Mouse (Mus musculus): Measurements from ENCODE around the gene Rgr. TPM values are rescaled to one million over a fixed set of nuclear protein-coding genes. Genes with fewer than 3 reads are reported as not detected.
"Not testable (repeated sequence)": the region's sequence is repeated elsewhere in the genome, so short reads cannot be mapped to it uniquely, and the experiment has no call there.

Rgr gene
- polyA plus RNA-seq, 1 experiment from 2014 or later, result not detected

GRCm38 (mm10) chr14:37028555-37028954 lies 20.2 kb downstream of the Rgr start:
- H3K9me3 ChIP-seq, result no peaks in the 10 kb centered on the region
- no peaks in the 10 kb centered on the region for H3K4me1 ChIP-seq
- H3K36me3 ChIP-seq (replicated peaks), result no peaks in the 10 kb centered on the region
- H3K9ac ChIP-seq, result no peak overlapping the region
- no peaks in the 10 kb centered on the region for H3K27me3 ChIP-seq
- ATAC-seq (ENCODE audit: low FRiP score), result no peak
- 93% methylated on average over 3 of the region's 3 CpGs for WGBS
- H3K27ac ChIP-seq, result no peak overlapping the region
- no peak overlapping the region for H3K4me3 ChIP-seq (replicated peaks)
- no peak overlapping the region for H3K4me2 ChIP-seq

- Histone ChIP-seq H3K4me2 (no peak overlapping the region), H3K27me3 (no peaks in the 10 kb centered on the region), H3K4me3 (replicated peaks) (no peak overlapping the region), H3K9me3 (no peaks in the 10 kb centered on the region), H3K36me3 (replicated peaks) (no peaks in the 10 kb centered on the region), H3K27ac (no peak overlapping the region), H3K4me1 (no peaks in the 10 kb centered on the region), H3K9ac (no peak overlapping the region)
- WGBS, result 94% methylated on average over 3 of the region's 3 CpGs
- no peak for ATAC-seq (ENCODE audit: low FRiP score)
Observed at GRCm38 (mm10) chr14:37027951-37028350, 20.8 kb downstream of the Rgr start.

DNA sequence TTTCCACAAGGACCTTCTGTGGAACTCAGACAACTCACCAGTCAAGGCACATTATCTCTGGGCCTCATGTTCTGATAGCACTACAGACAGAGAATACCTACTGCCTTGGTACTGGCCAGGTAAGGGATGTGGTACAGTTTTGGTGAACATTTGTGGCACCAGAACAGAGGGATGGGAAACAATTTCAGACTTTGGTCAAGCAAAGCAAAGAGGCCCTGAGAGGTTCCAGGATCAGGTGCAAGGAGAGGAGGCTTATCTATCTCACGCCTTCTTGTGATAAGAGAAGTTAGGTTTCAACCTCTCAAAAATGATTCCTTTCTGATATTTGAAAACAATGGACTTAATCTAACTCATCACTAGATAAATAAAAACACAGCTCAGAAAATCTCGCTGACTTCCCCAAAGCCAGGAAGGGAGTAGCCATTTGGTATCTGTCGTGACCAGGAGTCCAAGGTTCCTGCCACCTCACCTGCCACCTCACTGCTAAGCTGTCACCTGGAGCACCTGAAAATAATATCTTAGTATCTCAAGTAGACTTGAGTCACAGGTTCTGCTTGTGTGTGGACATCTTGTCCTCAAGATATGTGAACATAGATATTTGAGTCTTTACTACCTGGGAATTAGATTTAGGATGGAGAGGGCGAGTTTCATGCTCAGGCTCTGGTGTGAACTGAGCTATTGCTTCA lies 21.4 kb downstream of the Rgr start:
- Histone ChIP-seq H3K36me3 (replicated peaks) (no peaks in the 10 kb centered on the region), H3K4me3 (replicated peaks) (no peak overlapping the region), H3K27ac (no peak overlapping the region), H3K27me3 (no peaks in the 10 kb centered on the region), H3K9me3 (no peaks in the 10 kb centered on the region), H3K4me2 (no peak overlapping the region), H3K4me1 (no peaks in the 10 kb centered on the region), H3K9ac (no peak overlapping the region)
- ATAC-seq (ENCODE audit: low FRiP score), result no peak
- WGBS, result 76% methylated on average over 4 of the region's 4 CpGs

DNA sequence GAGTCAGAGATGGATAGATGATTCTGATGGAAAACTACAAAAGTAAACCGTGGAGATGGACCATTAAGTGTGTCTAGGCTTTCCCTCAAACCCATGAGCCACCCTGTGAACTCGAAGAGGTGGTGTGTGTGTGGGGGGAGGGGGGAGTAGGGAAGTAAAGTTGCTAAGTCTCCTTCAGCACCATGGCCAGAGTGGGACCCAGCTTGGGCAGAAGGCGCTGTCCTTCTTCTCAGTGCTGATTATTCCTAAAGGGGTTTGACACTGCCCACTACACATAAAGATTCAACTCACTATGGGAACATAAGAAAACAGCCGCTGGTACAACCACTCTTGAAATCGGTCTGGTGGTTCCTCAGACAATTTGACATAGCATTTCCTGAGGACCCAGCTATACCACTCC lies 32.9 kb downstream of the Rgr start:
- no peak overlapping the region for H3K27ac ChIP-seq
- H3K9me3 ChIP-seq, result no peaks in the 10 kb centered on the region
- no peaks in the 10 kb centered on the region for H3K4me1 ChIP-seq
- H3K27me3 ChIP-seq, result no peaks in the 10 kb centered on the region
- no peaks in the 10 kb centered on the region for H3K36me3 ChIP-seq (replicated peaks)
- ATAC-seq (ENCODE audit: low FRiP score), result no peak
- H3K4me3 ChIP-seq (replicated peaks), result no peak overlapping the region
- no peak overlapping the region for H3K9ac ChIP-seq
- 41% methylated on average over 5 of the region's 5 CpGs for WGBS
- no peak overlapping the region for H3K4me2 ChIP-seq

DNA sequence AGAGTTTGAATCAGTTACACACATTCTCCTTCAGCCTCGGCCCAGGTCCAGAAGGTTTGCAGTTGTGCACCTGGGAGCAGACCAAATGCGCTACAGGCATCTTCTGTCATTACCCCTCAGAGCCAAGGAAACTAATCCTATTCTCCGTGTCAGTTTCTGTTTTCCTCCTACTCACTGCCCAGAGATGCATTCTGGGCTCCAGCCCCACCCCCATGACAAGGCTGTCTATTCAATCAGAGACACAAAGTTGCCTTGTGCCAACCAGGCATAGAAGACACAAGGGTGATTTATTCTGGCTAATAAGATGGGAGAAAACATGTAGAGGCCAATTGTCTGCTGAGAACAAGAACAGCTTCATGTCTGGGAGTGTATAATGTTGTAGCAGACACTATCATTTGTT lies 35.1 kb downstream of the Rgr start:
- Histone ChIP-seq H3K27me3 (no peaks in the 10 kb centered on the region), H3K9me3 (no peaks in the 10 kb centered on the region), H3K36me3 (replicated peaks) (no peaks in the 10 kb centered on the region), H3K4me3 (replicated peaks) (no peak overlapping the region), H3K27ac (no peak overlapping the region), H3K4me2 (no peak overlapping the region), H3K9ac (no peak overlapping the region), H3K4me1 (no peaks in the 10 kb centered on the region)
- 48% methylated on average over 3 of the region's 3 CpGs for WGBS
- ATAC-seq (ENCODE audit: low FRiP score), result no peak

- Histone ChIP-seq H3K9ac (no peak overlapping the region), H3K27ac (no peak overlapping the region), H3K36me3 (replicated peaks) (no peaks in the 10 kb centered on the region), H3K4me1 (peaks cover 7% of the 10 kb centered on the region; the same call in 1 of the 2 replicates), H3K4me2 (no peak overlapping the region), H3K4me3 (replicated peaks) (no peak overlapping the region), H3K9me3 (no peaks in the 10 kb centered on the region), H3K27me3 (no peaks in the 10 kb centered on the region)
- WGBS, result 91% methylated on average over 2 of the region's 2 CpGs
- ATAC-seq (ENCODE audit: low FRiP score), result no peak
Observed at GRCm38 (mm10) chr14:37009686-37010085, 39.1 kb downstream of the Rgr start.

DNA sequence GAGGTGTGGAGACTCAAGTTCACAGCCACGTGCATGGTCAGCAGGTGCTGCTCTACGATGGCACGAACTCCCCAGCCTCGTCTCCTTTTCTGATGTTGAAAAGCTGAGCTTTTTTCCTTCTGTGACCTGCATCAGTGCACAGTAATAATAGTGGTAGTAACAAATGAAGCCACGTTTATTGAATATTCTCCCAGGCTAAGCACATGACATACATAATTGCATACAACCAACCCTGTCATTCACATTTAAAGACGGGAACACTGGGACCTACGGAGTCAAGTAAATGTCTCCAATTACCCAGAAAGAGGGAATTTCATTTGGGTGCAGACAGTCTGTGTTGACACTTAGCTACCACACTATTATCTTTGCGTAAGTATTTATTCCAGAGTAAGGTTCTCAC lies 42.3 kb downstream of the Rgr start:
- 56% methylated on average over 8 of the region's 8 CpGs for WGBS
- Histone ChIP-seq H3K4me1 (peaks cover 7% of the 10 kb centered on the region; the same call in 1 of the 2 replicates), H3K27me3 (no peaks in the 10 kb centered on the region), H3K9me3 (no peaks in the 10 kb centered on the region), H3K36me3 (replicated peaks) (no peaks in the 10 kb centered on the region), H3K27ac (no peak overlapping the region), H3K4me2 (no peak overlapping the region), H3K9ac (no peak overlapping the region), H3K4me3 (replicated peaks) (no peak overlapping the region)
- ATAC-seq (ENCODE audit: low FRiP score), result 0 out of 2 replicates have a peak, but pooled peaks have one; percentile 44

DNA sequence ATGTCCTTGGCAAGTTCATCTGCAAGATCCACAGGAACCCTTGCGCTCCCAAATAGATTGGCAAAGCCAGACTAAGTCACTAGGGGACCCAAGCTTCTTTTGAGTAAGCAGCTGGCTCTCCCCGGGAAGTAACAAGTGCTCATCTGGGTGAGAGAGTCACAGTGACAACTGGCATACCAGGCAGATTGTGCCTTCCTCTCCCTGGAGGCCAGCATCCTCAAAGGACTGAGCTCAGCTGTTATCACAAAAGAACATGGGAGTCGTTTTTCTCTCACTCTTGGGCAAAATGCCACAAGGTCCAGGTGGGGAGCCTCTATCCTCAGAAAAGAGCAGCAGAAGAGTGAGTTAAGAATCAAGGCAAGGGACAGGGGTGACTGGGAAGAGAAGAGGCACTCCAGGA lies 42.9 kb downstream of the Rgr start:
- 32% methylated on average over 3 of the region's 3 CpGs for WGBS
- H3K4me2 ChIP-seq, result no peak overlapping the region
- no peak overlapping the region for H3K4me3 ChIP-seq (replicated peaks)
- no peaks in the 10 kb centered on the region for H3K36me3 ChIP-seq (replicated peaks)
- no peak for ATAC-seq (ENCODE audit: low FRiP score)
- H3K9ac ChIP-seq, result no peak overlapping the region
- H3K9me3 ChIP-seq, result no peaks in the 10 kb centered on the region
- H3K27ac ChIP-seq, result 0 out of 2 replicates have a peak overlapping the region, but pooled peaks have one; percentile 9
- no peaks in the 10 kb centered on the region for H3K27me3 ChIP-seq
- H3K4me1 ChIP-seq, result peaks cover 7% of the 10 kb centered on the region; the same call in 1 of the 2 replicates

DNA sequence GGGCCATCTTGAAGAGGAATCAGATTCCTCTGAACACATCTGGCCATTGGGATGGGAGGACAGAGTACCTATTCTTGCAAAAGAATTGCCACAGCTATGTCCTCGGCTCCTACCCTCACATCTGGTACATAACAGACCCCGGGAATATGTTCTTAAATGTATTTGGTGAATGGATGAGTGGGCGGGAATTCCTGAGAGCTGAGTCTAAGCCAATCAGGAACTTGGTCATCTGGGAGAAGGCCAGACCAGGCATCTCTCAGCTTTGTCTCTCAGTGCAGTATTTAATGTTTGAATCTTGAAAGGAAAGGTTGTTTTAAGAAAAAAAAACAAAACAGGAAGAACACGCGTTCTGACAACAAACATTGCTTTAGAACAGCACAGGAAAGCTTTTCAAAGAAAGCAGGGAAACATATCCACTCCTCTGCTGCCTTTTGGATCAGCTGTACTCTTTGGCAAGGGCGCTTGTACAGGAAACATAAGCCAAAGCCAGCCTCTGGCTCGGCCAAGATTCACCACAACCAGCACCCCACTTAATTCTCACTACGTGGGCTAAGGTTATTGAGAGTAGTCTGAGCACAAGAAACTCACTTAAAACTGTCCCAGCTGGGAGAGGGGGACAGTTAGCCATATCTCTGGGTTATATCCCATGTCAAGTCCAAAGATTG lies 45.2 kb downstream of the Rgr start:
- Histone ChIP-seq H3K9ac (no peak overlapping the region), H3K4me2 (no peak overlapping the region), H3K36me3 (replicated peaks) (no peaks in the 10 kb centered on the region), H3K4me3 (replicated peaks) (no peak overlapping the region), H3K9me3 (no peaks in the 10 kb centered on the region), H3K4me1 (peaks cover 7% of the 10 kb centered on the region; the same call in 1 of the 2 replicates), H3K27me3 (no peaks in the 10 kb centered on the region), H3K27ac (no peak overlapping the region)
- 79% methylated on average over 8 of the region's 8 CpGs for WGBS
- no peak for ATAC-seq (ENCODE audit: low FRiP score)

DNA sequence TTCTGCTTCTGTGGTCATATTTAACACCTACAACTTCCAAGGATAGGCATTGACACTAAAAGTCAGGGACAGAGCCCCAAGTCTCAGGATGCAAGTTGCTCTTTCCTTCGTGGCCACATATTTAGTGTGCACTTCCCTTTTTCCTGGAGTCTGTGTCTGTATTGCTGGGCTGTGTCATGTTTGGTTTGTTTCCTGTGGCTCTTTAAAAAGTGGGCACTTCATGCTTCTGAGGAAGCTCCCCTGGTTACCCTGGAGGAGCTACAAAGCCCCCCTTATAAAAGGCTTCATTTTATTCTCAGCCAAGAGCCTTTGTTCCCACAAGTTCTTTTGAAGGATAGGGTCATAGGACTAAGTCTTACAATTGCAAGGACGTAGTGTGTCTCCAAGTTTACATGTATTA lies 45.9 kb downstream of the Rgr start:
- H3K27ac ChIP-seq, result no peak overlapping the region
- 53% methylated on average over 2 of the region's 2 CpGs for WGBS
- H3K36me3 ChIP-seq (replicated peaks), result no peaks in the 10 kb centered on the region
- no peak overlapping the region for H3K4me3 ChIP-seq (replicated peaks)
- no peak overlapping the region; the same call in 1 of the 2 replicates for H3K9ac ChIP-seq
- H3K4me2 ChIP-seq, result no peak overlapping the region
- no peaks in the 10 kb centered on the region for H3K9me3 ChIP-seq
- ATAC-seq (ENCODE audit: low FRiP score), result no peak
- no peaks in the 10 kb centered on the region for H3K27me3 ChIP-seq
- peaks cover 7% of the 10 kb centered on the region; the same call in 1 of the 2 replicates for H3K4me1 ChIP-seq

GRCm38 (mm10) chr14:37000780-37001179 lies 48.0 kb downstream of the Rgr start:
- ATAC-seq (ENCODE audit: low FRiP score); H3K36me3 ChIP-seq (replicated peaks); H3K4me2 ChIP-seq; H3K27ac ChIP-seq; H3K4me3 ChIP-seq (replicated peaks); H3K27me3 ChIP-seq; H3K9me3 ChIP-seq; H3K9ac ChIP-seq; H3K4me1 ChIP-seq: not testable (repeated sequence)
- 74% methylated on average over 6 of the region's 6 CpGs for WGBS

DNA sequence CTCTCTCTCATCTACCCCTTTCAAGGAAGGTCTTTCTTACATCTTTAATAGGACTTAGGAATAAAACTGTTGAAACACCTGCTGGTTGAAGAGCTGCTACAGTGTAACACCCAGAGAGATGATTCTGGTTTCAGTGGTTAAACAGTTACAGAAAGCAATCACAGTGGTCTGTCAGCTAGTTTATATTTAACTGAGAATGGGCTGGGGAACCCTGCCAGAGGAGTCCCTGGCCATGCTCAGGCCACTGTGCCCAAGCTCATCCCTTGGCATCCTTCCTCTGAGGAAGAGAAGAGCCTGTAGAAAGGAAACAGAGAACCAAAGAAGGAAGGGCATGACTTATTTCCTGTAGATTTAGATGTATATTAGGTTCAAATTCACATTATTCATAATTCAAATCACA lies 59.0 kb downstream of the Rgr start:
- H3K36me3 ChIP-seq (replicated peaks), result no peaks in the 10 kb centered on the region
- no peak overlapping the region for H3K9ac ChIP-seq
- H3K4me2 ChIP-seq, result no peak overlapping the region
- no peak overlapping the region for H3K4me3 ChIP-seq (replicated peaks)
- no peak overlapping the region for H3K27ac ChIP-seq
- no peaks in the 10 kb centered on the region for H3K27me3 ChIP-seq
- no peak for ATAC-seq (ENCODE audit: low FRiP score)
- no peaks in the 10 kb centered on the region for H3K4me1 ChIP-seq
- H3K9me3 ChIP-seq, result no peaks in the 10 kb centered on the region

DNA sequence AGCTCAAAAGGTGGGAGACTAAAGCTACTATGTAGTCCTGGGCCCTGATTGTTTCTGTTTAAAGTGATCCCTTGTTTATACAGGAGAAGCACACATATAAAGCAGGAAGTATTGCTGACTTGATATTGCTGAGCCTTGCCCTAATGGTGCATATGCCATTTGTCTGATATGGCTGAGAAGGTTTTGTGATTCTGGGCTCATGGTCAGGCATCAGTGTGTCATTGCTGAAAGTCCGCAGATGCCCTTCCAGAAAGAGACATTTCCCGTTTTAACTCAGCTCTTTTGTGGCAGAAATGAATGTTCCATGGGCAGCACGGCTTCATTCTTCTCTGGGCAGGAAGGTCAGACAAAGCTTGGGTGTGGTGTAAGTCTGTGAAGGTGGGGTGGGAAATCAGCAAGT lies 63.1 kb downstream of the Rgr start:
- no peak for ATAC-seq (ENCODE audit: low FRiP score)
- H3K27me3 ChIP-seq, result no peaks in the 10 kb centered on the region
- no peaks in the 10 kb centered on the region for H3K36me3 ChIP-seq (replicated peaks)
- no peak overlapping the region for H3K4me3 ChIP-seq (replicated peaks)
- H3K27ac ChIP-seq, result no peak overlapping the region
- no peak overlapping the region for H3K4me2 ChIP-seq
- no peaks in the 10 kb centered on the region for H3K4me1 ChIP-seq
- no peak overlapping the region for H3K9ac ChIP-seq
- no peaks in the 10 kb centered on the region for H3K9me3 ChIP-seq
- 89% methylated on average over 3 of the region's 3 CpGs for WGBS
